Mouse (Mus musculus): ENCODE measurements around the gene Prdm16. TPM values are rescaled to one million over a fixed set of nuclear protein-coding genes. Genes with fewer than 3 reads are reported as not detected.

Gene Prdm16
- polyA plus RNA-seq, 1 experiment: not detected

- no peak overlapping the region for H3ac ChIP-seq (ENCODE audit: control insufficient read depth, insufficient read length)
- no peak for TF ChIP-seq POLR2A (IDR thresholded peaks at IDR 0.05; ENCODE audit: insufficient read length, low read depth)
- no peak for TF ChIP-seq SRF (IDR thresholded peaks at IDR 0.05; ENCODE audit: control insufficient read depth, insufficient read length, low read depth)
- H3K4me2 ChIP-seq (ENCODE audit: low read depth): no peak overlapping the region
- no peaks in the 10 kb centered on the region for H3K36me3 ChIP-seq (ENCODE audit: control insufficient read depth, insufficient read depth)
- H3K79me2 ChIP-seq (ENCODE audit: control insufficient read depth, insufficient read depth): no peaks in the 10 kb centered on the region
- no peaks in the 10 kb centered on the region for H3K27me3 ChIP-seq (ENCODE audit: control insufficient read depth, insufficient read depth, insufficient read length)
- no peak overlapping the region for H3K4me3 ChIP-seq
These were observed 257.8 kb downstream of the Prdm16 start for GRCm38 (mm10) chr4:154378876-154379275.

DNA sequence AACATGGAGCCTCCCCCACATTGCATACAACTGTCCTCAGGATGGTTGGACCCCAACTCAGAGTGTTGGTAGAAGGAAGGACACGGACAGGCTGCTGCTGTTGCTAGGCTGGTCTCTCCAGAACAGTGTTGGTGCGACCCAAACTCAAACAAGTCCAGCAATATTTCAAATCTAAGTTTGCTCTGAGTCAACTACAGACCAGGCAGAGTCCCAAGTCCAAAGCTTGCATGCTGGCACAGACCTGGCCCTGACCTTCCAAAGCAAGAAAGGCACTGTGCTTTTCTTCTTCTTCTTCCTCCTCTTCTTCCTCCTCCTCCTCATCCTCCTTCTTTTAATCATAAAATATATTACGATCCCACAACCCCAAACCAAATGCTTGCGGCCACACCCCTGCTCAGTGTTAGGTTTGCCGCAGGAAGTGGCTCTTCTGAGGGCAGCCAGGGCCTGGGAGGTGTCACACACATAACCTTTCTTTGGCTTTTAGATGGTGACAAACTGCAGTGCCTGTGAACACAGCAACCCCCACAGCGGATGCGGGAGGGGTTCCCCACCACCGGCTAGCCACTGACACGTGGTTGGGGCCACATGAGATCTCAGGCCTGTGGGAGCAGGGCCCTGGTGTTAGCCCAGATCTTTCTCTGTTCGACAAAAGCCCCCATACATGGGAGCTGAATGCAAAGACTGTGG, 260.6 kb downstream of the Prdm16 start:
- TF ChIP-seq MAX (IDR thresholded peaks at IDR 0.05; ENCODE audit: low read depth) (no peak), USF1 (IDR thresholded peaks at IDR 0.05; ENCODE audit: low read depth) (no peak), TCF3 (IDR thresholded peaks at IDR 0.05; ENCODE audit: insufficient read length, low read depth) (no peak), TCF12 (IDR thresholded peaks at IDR 0.05; ENCODE audit: insufficient read depth, poor library complexity, severe bottlenecking) (no peak), E2F4 (IDR thresholded peaks at IDR 0.05; ENCODE audit: insufficient read depth) (no peak), MYOD1 (IDR thresholded peaks at IDR 0.05; ENCODE audit: control insufficient read depth in 1 of 3, insufficient read length in 2 of 3, low read depth in 2 of 3) (no peak), POLR2A (IDR thresholded peaks at IDR 0.05; ENCODE audit: insufficient read length, low read depth) (no peak), SRF (IDR thresholded peaks at IDR 0.05; ENCODE audit: control insufficient read depth, insufficient read length, low read depth) (no peak), POLR2AphosphoS2 (IDR thresholded peaks at IDR 0.05; ENCODE audit: insufficient read length, low read depth) (no peak), MYOG (IDR thresholded peaks at IDR 0.05; ENCODE audit: control insufficient read depth in 1 of 3, insufficient read depth in 1 of 3, insufficient read length in 2 of 3, low read depth in 2 of 3) (no peak), REST (IDR thresholded peaks at IDR 0.05; ENCODE audit: insufficient read depth, insufficient read length) (no peak), CEBPB (IDR thresholded peaks at IDR 0.05; ENCODE audit: insufficient read depth, poor library complexity, severe bottlenecking) (no peak)
- H3K27me3 ChIP-seq (ENCODE audit: control insufficient read depth, insufficient read depth, insufficient read length): no peaks in the 10 kb centered on the region
- H3K36me3 ChIP-seq (ENCODE audit: control insufficient read depth, insufficient read depth): no peaks in the 10 kb centered on the region

GRCm38 (mm10) chr4:154371542-154372247, 265.0 kb downstream of the Prdm16 start:
- no peak overlapping the region for H3K4me3 ChIP-seq
- H3K79me2 ChIP-seq (ENCODE audit: control insufficient read depth, insufficient read depth): no peaks in the 10 kb centered on the region
- TF ChIP-seq CEBPB (IDR thresholded peaks at IDR 0.05; ENCODE audit: insufficient read depth, poor library complexity, severe bottlenecking): no peak
- TF ChIP-seq MYOD1 (IDR thresholded peaks at IDR 0.05; ENCODE audit: control insufficient read depth in 1 of 3, insufficient read length in 2 of 3, low read depth in 2 of 3): no peak
- TF ChIP-seq REST (IDR thresholded peaks at IDR 0.05; ENCODE audit: insufficient read depth, insufficient read length): no peak
- no peak for TF ChIP-seq POLR2AphosphoS2 (IDR thresholded peaks at IDR 0.05; ENCODE audit: insufficient read length, low read depth)
- TF ChIP-seq TCF3 (IDR thresholded peaks at IDR 0.05; ENCODE audit: insufficient read length, low read depth): no peak
- no peak for TF ChIP-seq TCF12 (IDR thresholded peaks at IDR 0.05; ENCODE audit: insufficient read depth, poor library complexity, severe bottlenecking)
- no peak overlapping the region for H3K4me2 ChIP-seq (ENCODE audit: low read depth)
- H3K27me3 ChIP-seq (ENCODE audit: control insufficient read depth, insufficient read depth, insufficient read length): no peaks in the 10 kb centered on the region
- H3K36me3 ChIP-seq (ENCODE audit: control insufficient read depth, insufficient read depth): no peaks in the 10 kb centered on the region
- H3ac ChIP-seq (ENCODE audit: control insufficient read depth, insufficient read length): no peak overlapping the region

More for the DNA sequence above, 260.6 kb downstream of the Prdm16 start:
- Histone ChIP-seq H3K4me2 (ENCODE audit: low read depth) (no peak overlapping the region), H3K4me3 (no peak overlapping the region), H3K79me2 (ENCODE audit: control insufficient read depth, insufficient read depth) (no peaks in the 10 kb centered on the region), H3ac (ENCODE audit: control insufficient read depth, insufficient read length) (no peak overlapping the region)

GRCm38 (mm10) chr4:154370841-154371240, 265.8 kb downstream of the Prdm16 start:
- Histone ChIP-seq H3K4me3 (no peak overlapping the region), H3K4me2 (ENCODE audit: low read depth) (no peak overlapping the region), H3K27me3 (ENCODE audit: control insufficient read depth, insufficient read depth, insufficient read length) (no peaks in the 10 kb centered on the region), H3K79me2 (ENCODE audit: control insufficient read depth, insufficient read depth) (no peaks in the 10 kb centered on the region), H3K36me3 (ENCODE audit: control insufficient read depth, insufficient read depth) (no peaks in the 10 kb centered on the region), H3ac (ENCODE audit: control insufficient read depth, insufficient read length) (no peak overlapping the region)
- TF ChIP-seq TCF12 (IDR thresholded peaks at IDR 0.05; ENCODE audit: insufficient read depth, poor library complexity, severe bottlenecking): no peak
- TF ChIP-seq CEBPB (IDR thresholded peaks at IDR 0.05; ENCODE audit: insufficient read depth, poor library complexity, severe bottlenecking): no peak
- TF ChIP-seq MYOD1 (IDR thresholded peaks at IDR 0.05; ENCODE audit: control insufficient read depth in 1 of 3, insufficient read length in 2 of 3, low read depth in 2 of 3): no peak

DNA sequence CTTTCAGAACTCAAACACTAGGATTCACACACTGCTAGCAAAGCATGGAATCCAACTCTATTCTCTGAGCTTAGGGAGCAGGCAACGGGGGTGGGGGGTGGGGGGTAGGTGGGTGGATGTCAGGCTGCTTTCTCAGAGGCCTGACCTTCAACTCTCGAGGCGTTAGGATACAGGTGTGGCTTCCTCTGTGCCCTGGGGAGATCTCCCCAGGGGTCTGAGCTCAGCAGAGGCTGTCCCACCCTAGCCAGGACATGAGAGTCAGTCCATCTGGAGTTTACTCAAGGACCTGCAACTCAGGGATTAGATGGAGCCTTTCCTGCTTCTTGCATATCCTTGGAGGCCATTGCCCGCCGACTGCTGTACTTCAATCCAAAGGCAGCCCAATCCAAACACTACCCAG, 267.6 kb downstream of the Prdm16 start:
- no peak overlapping the region for H3K4me3 ChIP-seq
- H3ac ChIP-seq (ENCODE audit: control insufficient read depth, insufficient read length): no peak overlapping the region
- no peaks in the 10 kb centered on the region for H3K36me3 ChIP-seq (ENCODE audit: control insufficient read depth, insufficient read depth)
- TF ChIP-seq MYOG (IDR thresholded peaks at IDR 0.05; ENCODE audit: control insufficient read depth in 1 of 3, insufficient read depth in 1 of 3, insufficient read length in 2 of 3, low read depth in 2 of 3) (no peak), TCF12 (IDR thresholded peaks at IDR 0.05; ENCODE audit: insufficient read depth, poor library complexity, severe bottlenecking) (no peak), POLR2AphosphoS2 (IDR thresholded peaks at IDR 0.05; ENCODE audit: insufficient read length, low read depth) (no peak), MYOD1 (IDR thresholded peaks at IDR 0.05; ENCODE audit: control insufficient read depth in 1 of 3, insufficient read length in 2 of 3, low read depth in 2 of 3) (no peak), CEBPB (IDR thresholded peaks at IDR 0.05; ENCODE audit: insufficient read depth, poor library complexity, severe bottlenecking) (no peak), E2F4 (IDR thresholded peaks at IDR 0.05; ENCODE audit: insufficient read depth) (no peak), MAX (IDR thresholded peaks at IDR 0.05; ENCODE audit: low read depth) (no peak), SRF (IDR thresholded peaks at IDR 0.05; ENCODE audit: control insufficient read depth, insufficient read length, low read depth) (no peak), REST (IDR thresholded peaks at IDR 0.05; ENCODE audit: insufficient read depth, insufficient read length) (no peak), TCF3 (IDR thresholded peaks at IDR 0.05; ENCODE audit: insufficient read length, low read depth) (no peak), POLR2A (IDR thresholded peaks at IDR 0.05; ENCODE audit: insufficient read length, low read depth) (no peak), USF1 (IDR thresholded peaks at IDR 0.05; ENCODE audit: low read depth) (no peak)
- no peak overlapping the region for H3K4me2 ChIP-seq (ENCODE audit: low read depth)
- no peaks in the 10 kb centered on the region for H3K79me2 ChIP-seq (ENCODE audit: control insufficient read depth, insufficient read depth)
- no peaks in the 10 kb centered on the region for H3K27me3 ChIP-seq (ENCODE audit: control insufficient read depth, insufficient read depth, insufficient read length)

Measured in myocyte (in vitro differentiated cells).